ENCODE assay signal across 16 mouse cellular contexts in the genomic region with DNA sequence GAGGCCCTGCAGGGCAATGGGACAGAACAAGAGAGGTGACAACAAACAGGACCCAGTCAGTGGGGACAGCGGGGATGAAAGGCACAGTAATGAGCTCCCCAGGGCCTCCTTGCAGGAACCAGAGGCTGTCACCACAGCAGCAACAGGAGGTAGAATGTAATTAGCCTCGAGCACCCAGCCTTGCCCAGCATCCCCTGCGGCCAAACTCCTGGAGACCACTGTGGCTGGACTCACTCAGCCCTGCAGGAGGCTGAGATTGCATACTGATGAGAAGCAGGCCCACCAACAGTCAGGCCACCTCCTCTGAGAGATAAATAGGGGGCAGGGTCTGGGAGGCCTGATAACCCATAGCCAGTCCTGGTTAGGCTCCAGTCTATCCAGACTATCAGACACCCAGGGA. TPM values are rescaled to one million over a fixed set of nuclear protein-coding genes. Genes with fewer than 3 reads are reported as not detected.
DNase-seq lines count a peak whose midpoint lies in the region; ATAC-seq lines count a peak whose summit lies in the region.
"Had no signal": no experiment of that assay in that cellular context is flagged by ENCODE, and none has a peak within 500 bp of the region (broad histone marks: within the 10 kb centered on the region; RNA-seq: fewer than 3 reads in every experiment).

No protein-coding gene starts in this region.

- H3K27me3 ChIP-seq in forebrain, embryonic 13.5 days: no peaks in the 10 kb centered on the region
- no peaks in the 10 kb centered on the region for H3K27me3 ChIP-seq in forebrain, embryonic 16.5 days (replicated peaks; ENCODE audit: control insufficient read depth, insufficient read depth, low read length)
- H3K27me3 ChIP-seq in kidney, embryonic 15.5 days: no peaks in the 10 kb centered on the region
- no peaks in the 10 kb centered on the region for H3K27me3 ChIP-seq in embryonic facial prominence, embryonic 14.5 days (replicated peaks; ENCODE audit: control insufficient read depth, insufficient read depth, low read length)
- no peaks in the 10 kb centered on the region for H3K27me3 ChIP-seq in midbrain, embryonic 13.5 days
- H3K27me3 ChIP-seq: megakaryocyte, embryonic 14.5 days had no signal

- no peaks in the 10 kb centered on the region; the same call in 1 of the 2 replicates for H3K36me3 ChIP-seq in forebrain, embryonic 13.5 days (ENCODE audit: poor library complexity, severe bottlenecking)
- no peaks in the 10 kb centered on the region for H3K36me3 ChIP-seq in forebrain, embryonic 16.5 days (ENCODE audit: control insufficient read depth, insufficient read depth)
- H3K36me3 ChIP-seq in kidney, embryonic 15.5 days: no peaks in the 10 kb centered on the region
- H3K36me3 ChIP-seq in embryonic facial prominence, embryonic 14.5 days (ENCODE audit: control insufficient read depth, insufficient read depth, low read length): no peaks in the 10 kb centered on the region
- H3K36me3 ChIP-seq in midbrain, embryonic 13.5 days: no peaks in the 10 kb centered on the region
- H3K36me3 ChIP-seq: G1E had no signal

- H3K4me3 ChIP-seq in forebrain, embryonic 13.5 days: no peak overlapping the region
- H3K4me3 ChIP-seq in forebrain, embryonic 16.5 days (replicated peaks; ENCODE audit: low read length): no peak overlapping the region
- no peak overlapping the region for H3K4me3 ChIP-seq in kidney, embryonic 15.5 days (replicated peaks)
- H3K4me3 ChIP-seq in embryonic facial prominence, embryonic 14.5 days (ENCODE audit: low read depth, low read length): no peak overlapping the region
- no peak overlapping the region for H3K4me3 ChIP-seq in midbrain, embryonic 13.5 days (replicated peaks)
- H3K4me3 ChIP-seq: layer of hippocampus, adult 2 months; megakaryocyte, embryonic 14.5 days had no signal

- no peaks in the 10 kb centered on the region for H3K9me3 ChIP-seq in forebrain, embryonic 13.5 days (replicated peaks)
- no peaks in the 10 kb centered on the region for H3K9me3 ChIP-seq in forebrain, embryonic 16.5 days (ENCODE audit: control insufficient read depth, low read length)
- H3K9me3 ChIP-seq in kidney, embryonic 15.5 days (replicated peaks): no peaks in the 10 kb centered on the region
- no peaks in the 10 kb centered on the region for H3K9me3 ChIP-seq in embryonic facial prominence, embryonic 14.5 days (ENCODE audit: control insufficient read depth, low read length)
- H3K9me3 ChIP-seq in midbrain, embryonic 13.5 days: no peaks in the 10 kb centered on the region
- H3K9me3 ChIP-seq: G1E; megakaryocyte, embryonic 14.5 days had no signal

- peaks cover 32% of the 10 kb centered on the region for H3K4me1 ChIP-seq in forebrain, embryonic 13.5 days
- peaks cover 16% of the 10 kb centered on the region for H3K4me1 ChIP-seq in forebrain, embryonic 16.5 days (replicated peaks; ENCODE audit: control insufficient read depth, insufficient read depth, low read length)
- peaks cover 54% of the 10 kb centered on the region for H3K4me1 ChIP-seq in kidney, embryonic 15.5 days
- peaks cover 5% of the 10 kb centered on the region; the same call in 1 of the 2 replicates for H3K4me1 ChIP-seq in embryonic facial prominence, embryonic 14.5 days (ENCODE audit: control insufficient read depth, insufficient read depth, low read length)
- H3K4me1 ChIP-seq in midbrain, embryonic 13.5 days (replicated peaks): peaks cover 28% of the 10 kb centered on the region

- no peak overlapping the region for H3K4me2 ChIP-seq in forebrain, embryonic 13.5 days
- no peak overlapping the region for H3K4me2 ChIP-seq in forebrain, embryonic 16.5 days (ENCODE audit: low read length)
- H3K4me2 ChIP-seq in kidney, embryonic 15.5 days: no peak overlapping the region
- H3K4me2 ChIP-seq in embryonic facial prominence, embryonic 14.5 days (ENCODE audit: low read depth, low read length): no peak overlapping the region
- no peak overlapping the region for H3K4me2 ChIP-seq in midbrain, embryonic 13.5 days (replicated peaks)

- intact Hi-C loops in gastrocnemius, postnatal 36 days (cut with DNase I): no loop called here

- DNase-seq in kidney, adult 9 months: no peak
- no peak for DNase-seq in embryonic facial prominence, embryonic 14.5 days (ENCODE audit: low spot score)
- DNase-seq in gastrocnemius, postnatal 36 days: no peak
- DNase-seq in spleen, adult 12 weeks (ENCODE audit: low spot score): no peak
- DNase-seq: B cell, adult 2 months; cerebellum, postnatal 10 days; kidney, adult 18-20 months; lung, adult 18-20 months had no signal

- 0 out of 2 replicates have a peak overlapping the region, but pooled peaks have one; percentile 51 for H3K27ac ChIP-seq in forebrain, embryonic 13.5 days
- no peak overlapping the region for H3K27ac ChIP-seq in forebrain, embryonic 16.5 days (ENCODE audit: low read length)
- peak overlapping the region; percentile 67 for H3K27ac ChIP-seq in kidney, embryonic 15.5 days
- H3K27ac ChIP-seq in embryonic facial prominence, embryonic 14.5 days (replicated peaks; ENCODE audit: low read depth, low read length): no peak overlapping the region
- peak overlapping the region; percentile 1; the same call in 1 of the 2 replicates for H3K27ac ChIP-seq in midbrain, embryonic 13.5 days
- H3K27ac ChIP-seq: layer of hippocampus, adult 2 months had no signal

- WGBS in forebrain, embryonic 13.5 days: 13% methylated on average over 3 of the region's 3 CpGs
- 17% methylated on average over 3 of the region's 3 CpGs for WGBS in forebrain, embryonic 16.5 days
- WGBS in kidney, embryonic 15.5 days: 26% methylated on average over 3 of the region's 3 CpGs
- 40% methylated on average over 3 of the region's 3 CpGs for WGBS in embryonic facial prominence, embryonic 14.5 days
- 17% methylated on average over 3 of the region's 3 CpGs for WGBS in midbrain, embryonic 13.5 days

- no peak for ATAC-seq in forebrain, embryonic 13.5 days
- ATAC-seq in forebrain, embryonic 16.5 days: no peak
- no peak; the same call in 1 of the 2 replicates for ATAC-seq in kidney, embryonic 15.5 days (replicated peaks; ENCODE audit: low FRiP score)
- peak; percentile 45 for ATAC-seq in embryonic facial prominence, embryonic 14.5 days (ENCODE audit: low read depth)
- peak; percentile 43 for ATAC-seq in midbrain, embryonic 13.5 days

- no peak overlapping the region for H3K9ac ChIP-seq in forebrain, embryonic 13.5 days
- H3K9ac ChIP-seq in forebrain, embryonic 16.5 days (replicated peaks; ENCODE audit: low read depth, low read length): no peak overlapping the region
- H3K9ac ChIP-seq in kidney, embryonic 15.5 days: no peak overlapping the region
- H3K9ac ChIP-seq in embryonic facial prominence, embryonic 14.5 days (ENCODE audit: low read depth, low read length): no peak overlapping the region
- H3K9ac ChIP-seq in midbrain, embryonic 13.5 days (replicated peaks): no peak overlapping the region

RNA-seq across cellular contexts. Expression of gene Omp, which starts 4.5 kb away (rescaled TPM):
- polyA plus RNA-seq in forebrain, embryonic 13.5 days (2015; fragmentation: Nextera tagmentation; extraction: Ambion mirVana): 0.42 and 0.52 TPM in 2 replicates
- polyA plus RNA-seq in forebrain, embryonic 16.5 days (2015; fragmentation: Nextera tagmentation; extraction: Ambion mirVana): 0.66 and 0.84 TPM in 2 replicates
- polyA plus RNA-seq in kidney, embryonic 15.5 days (2015; fragmentation: Nextera tagmentation; extraction: Ambion mirVana): 0.39 and 0.60 TPM in 2 replicates
- 2.7 and 4.8 TPM in 2 replicates for polyA plus RNA-seq in embryonic facial prominence, embryonic 14.5 days (2014; fragmentation: Nextera tagmentation; extraction: Ambion mirVana)
- polyA plus RNA-seq in midbrain, embryonic 13.5 days (2015; fragmentation: Nextera tagmentation; extraction: Ambion mirVana): 0.21 and 0.28 TPM in 2 replicates
- under 1 TPM in 1 of 2 experiments, not detected in 1; 0.12 TPM for total RNA-seq in gastrocnemius, postnatal 36 days (2021)
- polyA plus RNA-seq: G1E had no signal

RNA-seq across cellular contexts. Expression of gene Capn5, which starts 28.3 kb away (rescaled TPM):
- 9.3 and 10.0 TPM in 2 replicates for polyA plus RNA-seq in forebrain, embryonic 13.5 days (2015; fragmentation: Nextera tagmentation; extraction: Ambion mirVana)
- polyA plus RNA-seq in forebrain, embryonic 16.5 days (2015; fragmentation: Nextera tagmentation; extraction: Ambion mirVana): 17.5 and 18.7 TPM in 2 replicates
- 12.7 and 14.1 TPM in 2 replicates for polyA plus RNA-seq in kidney, embryonic 15.5 days (2015; fragmentation: Nextera tagmentation; extraction: Ambion mirVana)
- 5.0 and 6.0 TPM in 2 replicates for polyA plus RNA-seq in embryonic facial prominence, embryonic 14.5 days (2014; fragmentation: Nextera tagmentation; extraction: Ambion mirVana)
- polyA plus RNA-seq in midbrain, embryonic 13.5 days (2015; fragmentation: Nextera tagmentation; extraction: Ambion mirVana): 10.1 and 10.8 TPM in 2 replicates
- total RNA-seq in gastrocnemius, postnatal 36 days (2021): 1 to 10 TPM; 1.7 to 1.9 TPM

RNA-seq across cellular contexts. Expression of gene Myo7a, which starts 30.5 kb away (rescaled TPM):
- 11.8 and 14.2 TPM in 2 replicates for polyA plus RNA-seq in forebrain, embryonic 13.5 days (2015; fragmentation: Nextera tagmentation; extraction: Ambion mirVana)
- 17.9 and 18.1 TPM in 2 replicates for polyA plus RNA-seq in forebrain, embryonic 16.5 days (2015; fragmentation: Nextera tagmentation; extraction: Ambion mirVana)
- polyA plus RNA-seq in kidney, embryonic 15.5 days (2015; fragmentation: Nextera tagmentation; extraction: Ambion mirVana): 14.4 and 15.4 TPM in 2 replicates
- 9.2 and 10.1 TPM in 2 replicates for polyA plus RNA-seq in embryonic facial prominence, embryonic 14.5 days (2014; fragmentation: Nextera tagmentation; extraction: Ambion mirVana)
- 17.8 and 19.0 TPM in 2 replicates for polyA plus RNA-seq in midbrain, embryonic 13.5 days (2015; fragmentation: Nextera tagmentation; extraction: Ambion mirVana)
- total RNA-seq in gastrocnemius, postnatal 36 days (2021): 1 to 10 TPM; 2.6 to 3.2 TPM

RNA-seq across cellular contexts. Expression of gene B3gnt6, which starts 49.5 kb away (rescaled TPM):
- polyA plus RNA-seq in forebrain, embryonic 13.5 days (2015; fragmentation: Nextera tagmentation; extraction: Ambion mirVana): 0.09 and 0.12 TPM in 2 replicates
- polyA plus RNA-seq in forebrain, embryonic 16.5 days (2015; fragmentation: Nextera tagmentation; extraction: Ambion mirVana): 0.30 and 0.36 TPM in 2 replicates
- 0.06 TPM in 1 of 2 replicates, not detected in the other for polyA plus RNA-seq in kidney, embryonic 15.5 days (2015; fragmentation: Nextera tagmentation; extraction: Ambion mirVana)
- 0.07 and 0.08 TPM in 2 replicates for polyA plus RNA-seq in embryonic facial prominence, embryonic 14.5 days (2014; fragmentation: Nextera tagmentation; extraction: Ambion mirVana)
- 0.07 and 0.10 TPM in 2 replicates for polyA plus RNA-seq in midbrain, embryonic 13.5 days (2015; fragmentation: Nextera tagmentation; extraction: Ambion mirVana)
- not detected for total RNA-seq in gastrocnemius, postnatal 36 days (2021)
- total RNA-seq: heart, adult 8-10 months had no signal

Comparison
In these comparisons a context has a peak if more than half of its experiments do, and no peak if none do; other contexts are left out.
1. H3K27ac ChIP-seq: peak in forebrain, embryonic 13.5 days (single experiment), kidney, embryonic 15.5 days (single experiment) and midbrain, embryonic 13.5 days (single experiment); none in forebrain, embryonic 16.5 days (single experiment) and embryonic facial prominence, embryonic 14.5 days (single experiment).
2. ATAC-seq: peak in embryonic facial prominence, embryonic 14.5 days (single experiment) and midbrain, embryonic 13.5 days (single experiment); none in forebrain, embryonic 13.5 days (single experiment), forebrain, embryonic 16.5 days (single experiment) and kidney, embryonic 15.5 days (single experiment).